Mouse (Mus musculus): ENCODE measurements at regions not wholly inside any gene's neighbourhood (a gene's known extent, or its start where the extent isn't known, plus 50 kb on each side); places are given as distances from the start of the nearest gene placed in this dataset.

- intact Hi-C loops (cut with DNase I), result no loop called here
- no peak for DNase-seq (ENCODE audit: low spot score)
These were observed 615.5 kb downstream of the Prdm13 start for GRCm38 (mm10) chr4:21070198-21070785.
